Mouse (Mus musculus): ENCODE results near the gene Fnip2. TPM values are rescaled to one million over a fixed set of nuclear protein-coding genes. Genes with fewer than 3 reads are reported as not detected.

The Fnip2 gene
- polyA plus RNA-seq, 1 experiment from 2014 or later = 6.4 TPM

GRCm38 (mm10) chr3:79415929-79416328 is 151.7 kb downstream of the Fnip2 start:
- H3K9me3 ChIP-seq (ENCODE audit: low read depth, low read length) = no peaks in the 10 kb centered on the region
- no peak overlapping the region for H3K27ac ChIP-seq (ENCODE audit: low read depth)
- H3K4me1 ChIP-seq (ENCODE audit: insufficient read depth) = no peaks in the 10 kb centered on the region
- TF ChIP-seq CTCF (IDR thresholded peaks at IDR 0.05; ENCODE audit: low read depth) = no peak
- no peak overlapping the region for H3K4me2 ChIP-seq
- no peak overlapping the region for H3K9ac ChIP-seq
- DNase-seq (no peak), ATAC-seq (ENCODE audit: insufficient read depth) (no peak)
- no peaks in the 10 kb centered on the region for H3K27me3 ChIP-seq (ENCODE audit: insufficient read depth, low read length)
- no peak overlapping the region for H3K4me3 ChIP-seq (ENCODE audit: low read depth, low read length)
- H3K36me3 ChIP-seq (ENCODE audit: insufficient read depth) = no peaks in the 10 kb centered on the region

- ATAC-seq (ENCODE audit: insufficient read depth) (no peak), DNase-seq (no peak)
- TF ChIP-seq CTCF (IDR thresholded peaks at IDR 0.05; ENCODE audit: low read depth) = no peak
- Histone ChIP-seq H3K36me3 (ENCODE audit: insufficient read depth) (no peaks in the 10 kb centered on the region), H3K9me3 (ENCODE audit: low read depth, low read length) (no peaks in the 10 kb centered on the region), H3K4me3 (ENCODE audit: low read depth, low read length) (no peak overlapping the region), H3K27me3 (ENCODE audit: insufficient read depth, low read length) (no peaks in the 10 kb centered on the region), H3K9ac (no peak overlapping the region), H3K4me2 (no peak overlapping the region), H3K4me1 (ENCODE audit: insufficient read depth) (no peaks in the 10 kb centered on the region), H3K27ac (ENCODE audit: low read depth) (no peak overlapping the region)
- 65% methylated on average over 5 of the region's 5 CpGs for WGBS
Measured at GRCm38 (mm10) chr3:79415081-79415480, 152.5 kb downstream of the Fnip2 start.

DNA sequence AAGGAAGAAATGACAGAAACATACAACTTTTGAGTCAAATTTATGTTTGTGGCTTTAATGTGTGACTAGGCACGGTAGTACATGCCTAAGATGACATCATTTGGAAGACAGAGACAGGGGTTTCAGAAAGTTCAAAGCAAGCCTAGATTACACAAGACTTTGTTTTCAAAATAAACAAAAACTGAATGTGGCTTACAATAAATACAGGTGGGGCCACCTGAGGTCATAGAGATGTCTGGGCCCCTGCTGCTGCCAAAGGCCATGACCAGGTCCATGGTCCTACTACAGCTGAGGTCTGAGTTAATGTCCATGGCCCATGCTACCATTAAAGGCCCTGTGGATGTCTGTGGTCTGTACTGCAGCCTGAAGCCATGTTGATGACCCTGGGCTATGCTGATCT is 154.1 kb downstream of the Fnip2 start:
- 81% methylated on average over 1 of the region's 1 CpGs for WGBS

GRCm38 (mm10) chr3:79411666-79412065 is 155.9 kb downstream of the Fnip2 start:
- Histone ChIP-seq H3K4me1 (ENCODE audit: insufficient read depth) (no peaks in the 10 kb centered on the region), H3K27ac (ENCODE audit: low read depth) (no peak overlapping the region), H3K4me3 (ENCODE audit: low read depth, low read length) (no peak overlapping the region), H3K4me2 (no peak overlapping the region), H3K27me3 (ENCODE audit: insufficient read depth, low read length) (no peaks in the 10 kb centered on the region), H3K36me3 (ENCODE audit: insufficient read depth) (no peaks in the 10 kb centered on the region), H3K9me3 (ENCODE audit: low read depth, low read length) (no peaks in the 10 kb centered on the region), H3K9ac (no peak overlapping the region)
- WGBS = 32% methylated on average over 2 of the region's 2 CpGs
- peak; percentile 8 for DNase-seq
- ATAC-seq (ENCODE audit: insufficient read depth) = no peak
- TF ChIP-seq CTCF (IDR thresholded peaks at IDR 0.05; ENCODE audit: low read depth) = no peak

More for the DNA sequence above, 154.1 kb downstream of the Fnip2 start:
- H3K27ac ChIP-seq (ENCODE audit: low read depth) = no peak overlapping the region
- no peaks in the 10 kb centered on the region for H3K36me3 ChIP-seq (ENCODE audit: insufficient read depth)
- H3K9me3 ChIP-seq (ENCODE audit: low read depth, low read length) = no peaks in the 10 kb centered on the region
- no peak overlapping the region for H3K4me3 ChIP-seq (ENCODE audit: low read depth, low read length)
- no peak for TF ChIP-seq CTCF (IDR thresholded peaks at IDR 0.05; ENCODE audit: low read depth)
- H3K4me1 ChIP-seq (ENCODE audit: insufficient read depth) = no peaks in the 10 kb centered on the region
- ATAC-seq (ENCODE audit: insufficient read depth) (no peak), DNase-seq (no peak)
- H3K27me3 ChIP-seq (ENCODE audit: insufficient read depth, low read length) = no peaks in the 10 kb centered on the region
- no peak overlapping the region for H3K4me2 ChIP-seq
- no peak overlapping the region for H3K9ac ChIP-seq

DNA sequence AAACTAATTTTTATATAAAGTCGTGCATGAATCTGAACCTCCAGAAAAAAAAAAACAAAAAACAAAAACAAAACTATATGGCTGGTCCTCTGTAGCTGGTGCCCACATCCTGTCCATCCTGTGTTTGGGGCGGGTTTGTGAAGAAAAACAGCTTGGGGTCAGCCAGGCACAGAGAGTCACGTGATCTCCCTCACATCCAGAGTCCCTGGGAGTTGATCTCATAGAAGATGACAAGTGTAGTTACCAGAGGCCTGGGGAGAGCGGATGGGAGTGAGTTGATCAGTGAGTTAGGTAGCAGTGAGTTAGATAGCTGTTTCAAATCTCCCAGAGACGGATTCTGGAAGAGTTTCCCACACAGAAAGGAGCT is 157.0 kb downstream of the Fnip2 start:
- Histone ChIP-seq H3K27me3 (ENCODE audit: insufficient read depth, low read length) (no peaks in the 10 kb centered on the region), H3K36me3 (ENCODE audit: insufficient read depth) (no peaks in the 10 kb centered on the region), H3K4me2 (no peak overlapping the region), H3K4me1 (ENCODE audit: insufficient read depth) (no peaks in the 10 kb centered on the region), H3K9me3 (ENCODE audit: low read depth, low read length) (no peaks in the 10 kb centered on the region), H3K4me3 (ENCODE audit: low read depth, low read length) (no peak overlapping the region), H3K27ac (ENCODE audit: low read depth) (no peak overlapping the region), H3K9ac (no peak overlapping the region)
- ATAC-seq (ENCODE audit: insufficient read depth) = no peak
- no peak for TF ChIP-seq CTCF (IDR thresholded peaks at IDR 0.05; ENCODE audit: low read depth)
- peak; percentile 28 for DNase-seq
- WGBS = 34% methylated on average over 5 of the region's 5 CpGs

DNA sequence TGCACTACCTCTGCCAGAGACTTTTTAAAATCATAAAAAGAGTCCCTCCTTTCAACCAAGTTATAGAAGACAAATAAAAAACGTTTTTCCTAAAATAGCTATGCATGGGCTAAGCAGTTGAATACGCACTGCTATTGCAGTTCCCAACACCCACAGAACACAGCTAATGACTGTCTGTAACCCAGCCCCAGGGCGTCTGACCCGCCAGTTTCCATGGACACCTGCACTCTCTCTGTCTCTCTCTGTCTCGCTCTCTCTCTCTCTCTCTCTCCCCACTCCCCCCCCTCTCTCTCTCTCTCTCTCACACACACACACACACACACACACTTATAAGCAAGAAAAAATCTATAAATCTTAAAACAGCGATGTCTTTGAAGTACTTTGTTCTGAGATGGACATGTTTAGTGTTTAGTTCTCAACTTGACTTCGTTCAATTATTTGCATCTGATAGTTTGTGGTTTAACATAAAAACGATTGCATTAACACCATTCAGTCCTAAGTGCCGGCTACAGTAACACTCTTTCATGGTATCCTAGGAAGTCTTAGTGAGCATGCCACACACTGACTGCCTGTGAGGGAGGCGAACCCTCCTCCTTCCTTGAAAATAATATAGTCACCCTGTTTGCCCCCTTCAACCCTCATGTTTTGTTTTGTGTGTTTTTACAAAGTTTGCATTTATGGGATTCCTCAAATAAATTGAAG is 157.5 kb downstream of the Fnip2 start:
- Histone ChIP-seq H3K9ac (no peak overlapping the region), H3K27me3 (ENCODE audit: insufficient read depth, low read length) (no peaks in the 10 kb centered on the region), H3K4me1 (ENCODE audit: insufficient read depth) (no peaks in the 10 kb centered on the region), H3K4me3 (ENCODE audit: low read depth, low read length) (no peak overlapping the region), H3K27ac (ENCODE audit: low read depth) (no peak overlapping the region), H3K36me3 (ENCODE audit: insufficient read depth) (no peaks in the 10 kb centered on the region), H3K4me2 (no peak overlapping the region), H3K9me3 (ENCODE audit: low read depth, low read length) (no peaks in the 10 kb centered on the region)
- WGBS = 40% methylated on average over 10 of the region's 10 CpGs
- no peak for TF ChIP-seq CTCF (IDR thresholded peaks at IDR 0.05; ENCODE audit: low read depth)
- DNase-seq = no peak
- ATAC-seq (ENCODE audit: insufficient read depth) = no peak

- H3K9ac ChIP-seq = no peak overlapping the region
- 53% methylated on average over 4 of the region's 4 CpGs for WGBS
- H3K9me3 ChIP-seq (ENCODE audit: low read depth, low read length) = no peaks in the 10 kb centered on the region
- no peak overlapping the region for H3K4me3 ChIP-seq (ENCODE audit: low read depth, low read length)
- no peaks in the 10 kb centered on the region for H3K27me3 ChIP-seq (ENCODE audit: insufficient read depth, low read length)
- H3K36me3 ChIP-seq (ENCODE audit: insufficient read depth) = no peaks in the 10 kb centered on the region
- H3K4me1 ChIP-seq (ENCODE audit: insufficient read depth) = no peaks in the 10 kb centered on the region
- no peak overlapping the region for H3K27ac ChIP-seq (ENCODE audit: low read depth)
- no peak overlapping the region for H3K4me2 ChIP-seq
- TF ChIP-seq CTCF (IDR thresholded peaks at IDR 0.05; ENCODE audit: low read depth) = no peak
- ATAC-seq (ENCODE audit: insufficient read depth) = no peak
- DNase-seq = no peak
Measured at GRCm38 (mm10) chr3:79408546-79408945, 159.1 kb downstream of the Fnip2 start.

Other genes with a start within 250 kb of the Fnip2 start
- not detected in 2 replicates for gene Gm17359, start 231.1 kb downstream of the Fnip2 start, polyA plus RNA-seq (2014; fragmentation: Nextera tagmentation; extraction: Ambion mirVana)
- 185 TPM in 2 replicates for gene Ppid, start 23.5 kb upstream of the Fnip2 start, polyA plus RNA-seq (2014; fragmentation: Nextera tagmentation; extraction: Ambion mirVana)
- gene 4930579G24Rik, start 61.3 kb upstream of the Fnip2 start, polyA plus RNA-seq (2014; fragmentation: Nextera tagmentation; extraction: Ambion mirVana) = 35.8 and 39.8 TPM in 2 replicates
- 48.1 and 52.5 TPM in 2 replicates for gene Etfdh, start 61.7 kb upstream of the Fnip2 start, polyA plus RNA-seq (2014; fragmentation: Nextera tagmentation; extraction: Ambion mirVana)
- gene Rxfp1, start 170.1 kb upstream of the Fnip2 start, polyA plus RNA-seq (2014; fragmentation: Nextera tagmentation; extraction: Ambion mirVana) = 0.05 and 0.61 TPM in 2 replicates